Mouse (Mus musculus): ENCODE results near the gene Epha3.

- TF ChIP-seq CTCF (IDR thresholded peaks at IDR 0.05; ENCODE audit: low read depth) (no peak), EP300 (IDR thresholded peaks at IDR 0.05; ENCODE audit: low read depth) (no peak)
Observed at GRCm38 (mm10) chr16:63850297-63850696, 13.7 kb downstream of the Epha3 start.

Data from liver, embryonic 14.5 days (tissue).